Mouse (Mus musculus): ENCODE measurements around the gene Adap1. TPM values are rescaled to one million over a fixed set of nuclear protein-coding genes. Genes with fewer than 3 reads are reported as not detected.

The Adap1 gene
- polyA plus RNA-seq, 1 experiment from 2014 or later: 12.3 TPM

DNA sequence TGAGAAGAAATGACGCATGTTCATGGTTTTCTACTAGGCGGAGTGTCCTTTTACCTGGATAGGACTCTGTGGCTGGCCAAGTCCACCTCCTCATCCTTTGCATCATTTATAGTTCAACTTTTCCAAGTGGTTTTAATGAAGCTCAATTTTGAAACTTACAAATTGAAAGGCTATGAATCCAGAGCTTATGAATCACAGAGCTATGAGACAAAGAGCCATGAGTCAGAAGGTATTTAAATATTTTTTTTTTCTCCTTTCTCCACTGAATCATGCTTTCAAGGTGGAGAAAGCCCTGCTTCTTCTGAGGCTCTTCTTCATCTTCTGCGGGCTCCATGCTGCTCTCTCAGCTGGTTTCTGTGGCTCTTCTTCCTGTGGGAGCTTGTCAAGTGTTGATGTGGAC lies 95.7 kb downstream of the Adap1 start:
- Histone ChIP-seq H3K9ac (no peak overlapping the region), H3K27me3 (replicated peaks) (no peaks in the 10 kb centered on the region), H3K36me3 (peaks cover 73% of the 10 kb centered on the region), H3K4me1 (no peaks in the 10 kb centered on the region), H3K27ac (no peak overlapping the region), H3K9me3 (no peaks in the 10 kb centered on the region), H3K4me2 (no peak overlapping the region), H3K4me3 (replicated peaks) (no peak overlapping the region)
- no peak for ATAC-seq (ENCODE audit: insufficient read depth, low FRiP score, low read depth)
- 95% methylated on average over 3 of the region's 3 CpGs for WGBS

DNA sequence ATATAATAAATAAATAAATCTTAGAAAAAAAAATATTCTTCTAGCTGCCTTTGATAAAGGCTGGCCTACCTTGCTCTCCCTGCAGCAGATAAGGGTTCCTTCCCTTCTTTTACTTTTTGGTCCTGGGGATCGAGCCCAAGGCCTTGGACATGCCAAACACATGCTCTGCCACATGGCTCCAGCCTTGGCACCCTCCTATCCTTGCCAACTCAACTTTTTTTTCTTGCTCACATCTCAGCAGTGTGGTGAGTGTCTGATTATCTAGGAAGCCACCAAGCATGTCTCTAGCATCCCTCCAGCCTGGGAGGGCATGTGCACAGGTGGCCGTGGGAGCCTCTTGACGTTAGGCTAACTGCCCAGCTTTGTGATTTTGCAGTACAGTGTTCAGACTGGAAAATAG lies 97.1 kb downstream of the Adap1 start:
- peaks cover 59% of the 10 kb centered on the region for H3K36me3 ChIP-seq
- WGBS: 92% methylated on average over 3 of the region's 3 CpGs

DNA sequence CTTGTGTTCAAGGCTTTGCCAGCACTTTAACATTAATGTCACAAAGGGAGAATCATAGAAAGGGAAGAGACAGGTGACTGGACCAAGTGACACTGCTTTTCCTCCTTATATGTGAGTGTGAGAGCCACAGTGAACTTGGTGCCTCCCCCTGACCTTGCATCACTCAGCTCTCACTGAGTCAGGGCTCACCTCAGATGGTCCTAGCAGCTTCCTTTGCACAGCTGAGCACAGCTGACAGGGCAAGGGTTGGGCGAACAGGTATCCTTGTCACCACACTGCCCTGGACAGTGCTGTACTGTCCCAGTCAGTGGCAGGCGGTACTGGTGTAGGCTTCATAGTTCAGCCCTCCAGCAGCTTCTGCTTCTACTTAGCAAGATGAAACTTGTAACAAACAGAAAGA lies 97.8 kb downstream of the Adap1 start:
- peaks cover 52% of the 10 kb centered on the region for H3K36me3 ChIP-seq
- ATAC-seq (ENCODE audit: insufficient read depth, low FRiP score, low read depth): no peak
- H3K4me2 ChIP-seq: no peak overlapping the region
- H3K27me3 ChIP-seq (replicated peaks): no peaks in the 10 kb centered on the region
- WGBS: 95% methylated on average over 2 of the region's 2 CpGs
- H3K4me1 ChIP-seq: no peaks in the 10 kb centered on the region
- H3K9me3 ChIP-seq: no peaks in the 10 kb centered on the region
- H3K4me3 ChIP-seq (replicated peaks): no peak overlapping the region
- H3K27ac ChIP-seq: no peak overlapping the region
- no peak overlapping the region for H3K9ac ChIP-seq

More for the DNA sequence above, 97.1 kb downstream of the Adap1 start:
- Histone ChIP-seq H3K27ac (no peak overlapping the region), H3K4me3 (replicated peaks) (no peak overlapping the region), H3K9ac (no peak overlapping the region), H3K9me3 (no peaks in the 10 kb centered on the region), H3K4me1 (no peaks in the 10 kb centered on the region), H3K27me3 (replicated peaks) (no peaks in the 10 kb centered on the region), H3K4me2 (no peak overlapping the region)
- ATAC-seq (ENCODE audit: insufficient read depth, low FRiP score, low read depth): no peak

DNA sequence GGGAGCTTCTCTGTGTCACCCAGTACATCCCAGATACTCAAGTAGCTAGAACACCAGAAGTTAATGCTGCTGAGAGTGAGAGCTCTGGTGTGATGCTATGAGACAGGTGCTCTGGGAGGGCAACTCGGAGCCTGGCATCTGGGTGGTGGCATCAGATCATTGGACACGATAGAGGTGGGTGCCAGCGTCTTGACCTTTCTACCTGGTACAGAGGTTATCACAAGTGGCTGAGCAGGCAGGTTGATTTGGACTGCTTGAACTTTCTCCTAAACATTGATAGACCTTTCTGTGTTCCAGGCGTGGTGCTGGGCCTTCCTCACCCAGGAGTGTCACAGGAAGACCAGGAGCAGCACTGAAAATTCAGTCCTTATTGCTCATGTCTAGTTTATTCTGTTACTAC lies 98.2 kb downstream of the Adap1 start:
- WGBS: 93% methylated on average over 4 of the region's 4 CpGs
- Histone ChIP-seq H3K4me3 (replicated peaks) (no peak overlapping the region), H3K36me3 (peaks cover 52% of the 10 kb centered on the region), H3K27ac (no peak overlapping the region), H3K9ac (no peak overlapping the region), H3K4me1 (no peaks in the 10 kb centered on the region), H3K27me3 (replicated peaks) (no peaks in the 10 kb centered on the region), H3K4me2 (no peak overlapping the region), H3K9me3 (no peaks in the 10 kb centered on the region)
- ATAC-seq (ENCODE audit: insufficient read depth, low FRiP score, low read depth): no peak

DNA sequence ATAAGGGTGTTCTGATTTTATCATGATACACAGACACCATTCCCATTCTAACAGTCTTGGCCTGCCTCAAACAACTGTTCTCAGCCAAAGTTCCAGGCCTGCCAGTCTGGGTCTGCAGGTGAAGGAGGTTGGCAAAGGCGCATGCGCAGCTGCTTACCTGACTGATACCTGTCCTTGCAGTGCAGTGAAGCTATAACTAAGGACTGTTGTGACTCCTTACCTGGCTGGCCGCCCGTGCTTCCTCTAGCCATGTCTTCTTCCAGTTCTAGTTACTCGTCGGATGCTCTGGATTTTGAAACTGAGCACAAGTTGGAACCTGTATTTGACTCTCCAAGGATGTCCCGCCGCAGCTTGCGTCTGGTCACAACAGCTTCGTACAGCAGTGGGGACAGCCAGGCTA lies 102.1 kb downstream of the Adap1 start:
- Histone ChIP-seq H3K9me3 (no peaks in the 10 kb centered on the region), H3K27me3 (replicated peaks) (no peaks in the 10 kb centered on the region), H3K4me3 (replicated peaks) (no peak overlapping the region), H3K9ac (no peak overlapping the region), H3K4me1 (no peaks in the 10 kb centered on the region), H3K27ac (no peak overlapping the region), H3K4me2 (no peak overlapping the region), H3K36me3 (peaks cover 36% of the 10 kb centered on the region)
- ATAC-seq (ENCODE audit: insufficient read depth, low FRiP score, low read depth): no peak
- WGBS: 89% methylated on average over 10 of the region's 10 CpGs

MicroRNAs encoded within 50 kb of the gene (microRNA counts, 519-probe panel; counts per million panel counts)
- microRNA mmu-miR-339-3p: not detected
- not detected for microRNA mmu-miR-339-5p

Small RNAs within 50 kb of the gene (microRNA-seq; reads per million reads assigned to microRNA genes)
- 513 reads per million, percentile 67 among the genes with 10 or more reads in this experiment for gene Mir339

Other genes with a start within 250 kb of the Adap1 start
- gene Prkar1b, start 175.6 kb downstream of the Adap1 start, polyA plus RNA-seq (2015; fragmentation: Nextera tagmentation; extraction: Ambion mirVana): 23.4 and 25.4 TPM in 2 replicates
- gene Dnaaf5, start 175.4 kb downstream of the Adap1 start, polyA plus RNA-seq (2015; fragmentation: Nextera tagmentation; extraction: Ambion mirVana): 5.9 and 7.5 TPM in 2 replicates
- 48.6 and 53.1 TPM in 2 replicates for gene Sun1, start 125.0 kb downstream of the Adap1 start, polyA plus RNA-seq (2015; fragmentation: Nextera tagmentation; extraction: Ambion mirVana)
- 142 and 144 TPM in 2 replicates for gene Get4, start 73.3 kb downstream of the Adap1 start, polyA plus RNA-seq (2015; fragmentation: Nextera tagmentation; extraction: Ambion mirVana)
- 109 and 115 TPM in 2 replicates for gene Cox19, start 25.8 kb upstream of the Adap1 start, polyA plus RNA-seq (2015; fragmentation: Nextera tagmentation; extraction: Ambion mirVana)
- gene Cyp2w1, start 27.0 kb upstream of the Adap1 start, polyA plus RNA-seq (2015; fragmentation: Nextera tagmentation; extraction: Ambion mirVana): 8.5 and 11.6 TPM in 2 replicates
- gene Gpr146, start 52.1 kb upstream of the Adap1 start, polyA plus RNA-seq (2015; fragmentation: Nextera tagmentation; extraction: Ambion mirVana): 2.7 and 3.3 TPM in 2 replicates
- gene C130050O18Rik, start 79.7 kb upstream of the Adap1 start, polyA plus RNA-seq (2015; fragmentation: Nextera tagmentation; extraction: Ambion mirVana): 0.72 and 1.1 TPM in 2 replicates
- gene Gper1, start 97.5 kb upstream of the Adap1 start, polyA plus RNA-seq (2015; fragmentation: Nextera tagmentation; extraction: Ambion mirVana): 2.0 and 2.7 TPM in 2 replicates
- 37.2 and 38.7 TPM in 2 replicates for gene 3110082I17Rik, start 134.9 kb upstream of the Adap1 start, polyA plus RNA-seq (2015; fragmentation: Nextera tagmentation; extraction: Ambion mirVana)
- 7.0 and 8.5 TPM in 2 replicates for gene Zfand2a, start 158.9 kb upstream of the Adap1 start, polyA plus RNA-seq (2015; fragmentation: Nextera tagmentation; extraction: Ambion mirVana)
- 0.08 TPM in 1 of 2 replicates, not detected in the other for gene Uncx, start 217.9 kb upstream of the Adap1 start, polyA plus RNA-seq (2015; fragmentation: Nextera tagmentation; extraction: Ambion mirVana)

Measured in stomach, embryonic 15.5 days (tissue).